Comparison of ENCODE assay signal across 24 mouse cellular contexts in genomic region chr14:93284009-93284408, GRCm38 (mm10).
"Had no signal": no experiment of that assay in that cellular context is flagged by ENCODE, and none has a peak within 500 bp of the region (broad histone marks: within the 10 kb centered on the region; RNA-seq: fewer than 3 reads in every experiment).

No protein-coding gene starts in this region.

- H3K4me2 ChIP-seq: kidney, embryonic 15.5 days; limb, embryonic 12.5 days; limb, embryonic 15.5 days; lung, embryonic 15.5 days; midbrain, embryonic 13.5 days; neural tube, embryonic 13.5 days had no signal

- H3K4me1 ChIP-seq: kidney, embryonic 15.5 days; limb, embryonic 12.5 days; limb, embryonic 15.5 days; lung, embryonic 15.5 days; megakaryocyte, embryonic 14.5 days; neural tube, embryonic 13.5 days had no signal

- H3K9me3 ChIP-seq: kidney, embryonic 15.5 days; limb, embryonic 12.5 days; limb, embryonic 15.5 days; lung, embryonic 15.5 days; megakaryocyte, embryonic 14.5 days; midbrain, embryonic 10.5 days; midbrain, embryonic 13.5 days; neural tube, embryonic 13.5 days had no signal

- DNase-seq: kidney, adult 11 months; kidney, adult 8-10 months; kidney, postnatal 10 days; kidney, postnatal 36 days; layer of hippocampus, postnatal 36 days; left cerebral cortex, postnatal 4 days; lung, adult 18-20 months; lung, postnatal 10 days; lung, postnatal 36 days; retina, postnatal 1 day; right cerebral cortex, postnatal 25 days; spleen, adult 18-20 months; thymus, postnatal 36 days had no signal

- H3K36me3 ChIP-seq: kidney, embryonic 15.5 days; limb, embryonic 12.5 days; limb, embryonic 15.5 days; lung, embryonic 15.5 days; midbrain, embryonic 10.5 days; midbrain, embryonic 13.5 days; neural tube, embryonic 13.5 days had no signal

- H3K27ac ChIP-seq: kidney, embryonic 15.5 days; left cerebral cortex, adult 2 months; limb, embryonic 12.5 days; limb, embryonic 15.5 days; lung, embryonic 15.5 days; midbrain, embryonic 10.5 days; midbrain, embryonic 13.5 days; neural tube, embryonic 13.5 days had no signal

- H3K9ac ChIP-seq: kidney, embryonic 15.5 days; limb, embryonic 12.5 days; limb, embryonic 15.5 days; lung, embryonic 15.5 days; midbrain, embryonic 13.5 days; neural tube, embryonic 13.5 days had no signal

- H3K4me3 ChIP-seq: kidney, embryonic 15.5 days; left cerebral cortex, adult 2 months; limb, embryonic 12.5 days; limb, embryonic 15.5 days; lung, embryonic 15.5 days; megakaryocyte, embryonic 14.5 days; midbrain, embryonic 10.5 days; midbrain, embryonic 13.5 days; myocyte; neural tube, embryonic 13.5 days had no signal

- ATAC-seq: midbrain, embryonic 13.5 days; midbrain, embryonic 16.5 days had no signal

- H3K27me3 ChIP-seq: kidney, embryonic 15.5 days; limb, embryonic 12.5 days; limb, embryonic 15.5 days; lung, embryonic 15.5 days; megakaryocyte, embryonic 14.5 days; midbrain, embryonic 13.5 days; neural tube, embryonic 13.5 days had no signal
